Mouse (Mus musculus) CH12.LX (cell line): ENCODE measurements around the gene Schip1. TPM values are rescaled to one million over a fixed set of nuclear protein-coding genes. Genes with fewer than 3 reads are reported as not detected.

Source experiments
- DNase-seq: peaks from one replicate; pipeline ENCODE4 v3.0.0-alpha.2; 2013; ENCODE audit errors: extremely low read depth
- H3K27ac ChIP-seq: 2 replicates; pipeline ENCODE4 v1.5.1; 2012; ENCODE audit warnings: low read depth, mild to moderate bottlenecking, control low read depth, moderate library complexity; ENCODE audit not compliant: insufficient read depth
- H3K27me3 ChIP-seq: replicated peaks from 2 replicates; pipeline ENCODE3; 2012; ENCODE audit warnings: inconsistent platforms
- H3K36me3 ChIP-seq, 2 experiments: replicated peaks in 1 of 2; 2 replicates each; pipeline versions ENCODE3 to v1.6.1; 2012; ENCODE audit warnings: inconsistent platforms in 1 of 2, low read length in 1 of 2, mild to moderate bottlenecking in 1 of 2, mixed read lengths in 1 of 2, moderate library complexity in 1 of 2; ENCODE audit not compliant: control insufficient read depth in 1 of 2, insufficient read depth in 1 of 2
- H3K4me1 ChIP-seq, 2 experiments: 2 replicates each; pipeline ENCODE4 v1.6.1; 2012; ENCODE audit warnings: inconsistent platforms in 1 of 2, moderate library complexity in 1 of 2; ENCODE audit not compliant: insufficient read depth in 2 of 2, control insufficient read depth in 1 of 2
- H3K4me2 ChIP-seq: 2 replicates; pipeline ENCODE4 v1.6.1; 2012; ENCODE audit warnings: low read depth, mild to moderate bottlenecking, control low read depth; ENCODE audit not compliant: poor library complexity, insufficient read depth, severe bottlenecking
- H3K4me3 ChIP-seq, 3 experiments: fragments of 150-350 bp in 1 of 3; sonication (generic) in 1 of 3; replicated peaks in 1 of 3; 2 replicates each; pipeline versions ENCODE3 to v1.5.1; 2011 to 2012; ENCODE audit warnings: low read depth in 2 of 3, low read length in 2 of 3, mild to moderate bottlenecking in 2 of 3, moderate library complexity in 2 of 3, control low read depth in 1 of 3, improper control_type of control experiment in 1 of 3, inconsistent platforms in 1 of 3, mixed read lengths in 1 of 3; ENCODE audit not compliant: poor library complexity in 1 of 3
- H3K79me2 ChIP-seq: replicated peaks from 2 replicates; pipeline ENCODE4 v1.6.1; 2012; ENCODE audit warnings: mild to moderate bottlenecking, moderate library complexity; ENCODE audit not compliant: control insufficient read depth, poor library complexity, insufficient read depth, severe bottlenecking; ENCODE audit errors: extremely low read depth
- H3K9ac ChIP-seq: 2 replicates; pipeline ENCODE4 v1.6.1; 2012; ENCODE audit warnings: low read depth, mild to moderate bottlenecking, control low read depth, moderate library complexity; ENCODE audit not compliant: insufficient read depth
- H3K9me3 ChIP-seq: replicated peaks from 2 replicates; pipeline ENCODE3; 2012; ENCODE audit warnings: low read length, inconsistent platforms, mixed read lengths
- CHD2 ChIP-seq: IDR thresholded peaks from 2 replicates; pipeline ENCODE4 v1.6.1; 2011; ENCODE audit warnings: low read length, improper control_type of control experiment
- CTCF ChIP-seq, 2 experiments: IDR thresholded peaks in 1 of 2; conservative IDR thresholded peaks in 1 of 2; 2 replicates each; pipeline ENCODE4 v1.5.1; 2011 to 2012; ENCODE audit warnings: low read depth in 2 of 2, low read length in 2 of 2, improper control_type of control experiment in 1 of 2, inconsistent platforms in 1 of 2, mild to moderate bottlenecking in 1 of 2, moderate library complexity in 1 of 2
- ELF1 ChIP-seq: IDR thresholded peaks from 2 replicates; pipeline ENCODE4 v1.6.1; 2014; ENCODE audit warnings: low read depth, mild to moderate bottlenecking, inconsistent platforms, low read length, improper control_type of control experiment
- ETS1 ChIP-seq: conservative IDR thresholded peaks from 2 replicates; pipeline ENCODE4 v1.6.1; 2012; ENCODE audit warnings: low read depth, mild to moderate bottlenecking, inconsistent platforms, low read length, improper control_type of control experiment, moderate library complexity
- GABPA ChIP-seq: IDR thresholded peaks from 2 replicates; pipeline ENCODE4 v1.6.1; 2012; ENCODE audit warnings: low read depth, low read length, improper control_type of control experiment, inconsistent platforms; ENCODE audit not compliant: insufficient replicate concordance
- IRF4 ChIP-seq: IDR thresholded peaks from 2 replicates; pipeline ENCODE4 v1.6.1; 2014; ENCODE audit warnings: low read depth, mild to moderate bottlenecking, inconsistent platforms, low read length, improper control_type of control experiment
- JUN ChIP-seq: IDR thresholded peaks from 2 replicates; pipeline ENCODE4 v1.6.1; 2011; ENCODE audit warnings: low read depth, mild to moderate bottlenecking, low read length, improper control_type of control experiment, moderate library complexity; ENCODE audit not compliant: insufficient read depth
- KAT2A ChIP-seq: IDR thresholded peaks from 2 replicates; pipeline ENCODE4 v1.6.1; 2012; ENCODE audit warnings: low read length, improper control_type of control experiment, inconsistent platforms; ENCODE audit not compliant: insufficient replicate concordance
- MAFK ChIP-seq: IDR thresholded peaks from 2 replicates; pipeline ENCODE4 v1.6.1; 2011; ENCODE audit warnings: low read length, improper control_type of control experiment; ENCODE audit not compliant: insufficient replicate concordance
- MYC ChIP-seq: IDR thresholded peaks from 2 replicates; pipeline ENCODE4 v1.6.1; 2011; ENCODE audit warnings: low read depth, mild to moderate bottlenecking, improper control_type of control experiment, low read length
- NRF1 ChIP-seq: IDR thresholded peaks from 2 replicates; pipeline ENCODE4 v1.6.1; 2014; ENCODE audit warnings: low read depth, mild to moderate bottlenecking, inconsistent platforms, low read length, improper control_type of control experiment, moderate library complexity
- PAX5 ChIP-seq: IDR thresholded peaks from 2 replicates; pipeline ENCODE4 v1.6.1; 2012; ENCODE audit warnings: low read length, inconsistent platforms, mixed read lengths
- POLR2A ChIP-seq: IDR thresholded peaks from 2 replicates; pipeline ENCODE4 v1.6.1; 2011; ENCODE audit warnings: low read depth, mild to moderate bottlenecking, improper control_type of control experiment, low read length
- POLR2AphosphoS2 ChIP-seq: IDR thresholded peaks from 2 replicates; pipeline ENCODE4 v1.6.1; 2011; ENCODE audit warnings: low read depth, low read length, improper control_type of control experiment
- RAD21 ChIP-seq: IDR thresholded peaks from 2 replicates; pipeline ENCODE4 v1.6.1; 2011; ENCODE audit warnings: low read depth, mild to moderate bottlenecking, low read length, improper control_type of control experiment, moderate library complexity
- SIN3A ChIP-seq: IDR thresholded peaks from 2 replicates; pipeline ENCODE4 v1.6.1; 2012; ENCODE audit warnings: low read length, improper control_type of control experiment, inconsistent platforms
- TCF12 ChIP-seq: IDR thresholded peaks from 2 replicates; pipeline ENCODE4 v1.6.1; 2014; ENCODE audit warnings: low read depth, mild to moderate bottlenecking, inconsistent platforms, low read length, improper control_type of control experiment
- USF2 ChIP-seq: conservative IDR thresholded peaks from 2 replicates; pipeline ENCODE4 v1.6.1; 2011; ENCODE audit warnings: low read depth, low read length, improper control_type of control experiment
- ZC3H11A ChIP-seq: IDR thresholded peaks from 2 replicates; pipeline ENCODE4 v1.6.1; 2012; ENCODE audit warnings: low read depth, mild to moderate bottlenecking, inconsistent platforms, low read length, improper control_type of control experiment
- ZKSCAN1 ChIP-seq: IDR thresholded peaks from 2 replicates; pipeline ENCODE4 v1.6.1; 2012; ENCODE audit warnings: low read depth, inconsistent platforms, low read length, improper control_type of control experiment, borderline replicate concordance
- dilution Hi-C: fragments of 300-500 bp; cut with MboI; formaldehyde crosslinking; loops from 2 replicates; pipeline ENCODE4 v1.14.3; 2020; ENCODE audit warnings: low sequenced_read_pairs; ENCODE audit not compliant: extremely low pct_unique_long_range_greater_than_20kb, extremely low pct_ligation_motif_present
- in situ Hi-C: fragments of 300-500 bp; cut with MboI; formaldehyde crosslinking; loops from 3 replicates; pipeline ENCODE4 v1.14.3; 2019; ENCODE audit warnings: low sequenced_read_pairs, low pct_ligation_motif_present, low pct_unique_long_range_greater_than_20kb, mixed read lengths
- polyA plus RNA-seq: library from polyadenylated mRNA; unstranded; fragments of >175 nt; gene quantifications from 2 replicates; pipeline ENCODE4 v1.2.1, GENCODE M21; 2012; ENCODE audit warnings: low read depth; ENCODE audit not compliant: insufficient read length
- total RNA-seq, 2 experiments: library from RNA; depleted of rRNA; stranded (reverse); fragments of 300-350 nt in 1 of 2; fragments of >200 nt in 1 of 2; gene quantifications; 2 replicates each; pipeline ENCODE4 v1.2.3; 2012 to 2014

Schip1 gene
- total and polyA plus RNA-seq, 3 experiments: 0.25 to 0.36 TPM; not detected in 1

- dilution Hi-C loops: no loop called here
- DNase-seq: no peak
Observed at GRCm38 (mm10) chr3:68517236-68517635, 452.6 kb downstream of the Schip1 start.

GRCm38 (mm10) chr3:68518041-68518440, 453.4 kb downstream of the Schip1 start:
- TF ChIP-seq ZKSCAN1 (no peak), JUN (no peak), KAT2A (no peak)
- H3K27me3 ChIP-seq: no peaks in the 10 kb centered on the region
- dilution Hi-C loops: no loop called here

More at GRCm38 (mm10) chr3:68517236-68517635, 452.6 kb downstream of the Schip1 start:
- H3K4me3 ChIP-seq: no peak overlapping the region
- no peak overlapping the region for H3K27ac ChIP-seq
- no peaks in the 10 kb centered on the region for H3K79me2 ChIP-seq
- in situ Hi-C loops: no loop called here
- H3K36me3 ChIP-seq: no peaks in the 10 kb centered on the region
- no peaks in the 10 kb centered on the region for H3K27me3 ChIP-seq
- no peak overlapping the region for H3K4me2 ChIP-seq
- no peaks in the 10 kb centered on the region for H3K4me1 ChIP-seq
- no peak overlapping the region for H3K9ac ChIP-seq
- H3K9me3 ChIP-seq: no peaks in the 10 kb centered on the region
- no peak for TF ChIP-seq TCF12
- no peak for TF ChIP-seq POLR2A
- TF ChIP-seq ZC3H11A: no peak
- TF ChIP-seq PAX5: no peak
- TF ChIP-seq SIN3A: no peak
- TF ChIP-seq CHD2: no peak
- no peak for TF ChIP-seq USF2
- TF ChIP-seq GABPA: no peak
- no peak for TF ChIP-seq RAD21
- no peak for TF ChIP-seq IRF4
- no peak for TF ChIP-seq ZKSCAN1
- TF ChIP-seq MYC: no peak
- TF ChIP-seq NRF1: no peak
- TF ChIP-seq ELF1: no peak
- no peak for TF ChIP-seq ETS1
- no peak for TF ChIP-seq POLR2AphosphoS2
- TF ChIP-seq CTCF (conservative IDR thresholded peaks at IDR 0.05 in 1 of 2, IDR thresholded peaks at IDR 0.05 in 1 of 2; ENCODE audit: low read depth in 2 of 2, low read length in 2 of 2): no peak
- TF ChIP-seq MAFK: no peak
- no peak for TF ChIP-seq KAT2A
- TF ChIP-seq, all 38 proteins: peak for 0

More at GRCm38 (mm10) chr3:68518041-68518440, 453.4 kb downstream of the Schip1 start:
- Histone ChIP-seq H3K4me1 (no peaks in the 10 kb centered on the region), H3K79me2 (no peaks in the 10 kb centered on the region), H3K36me3 (no peaks in the 10 kb centered on the region), H3K9ac (no peak overlapping the region), H3K27ac (no peak overlapping the region), H3K4me3 (no peak overlapping the region), H3K4me2 (no peak overlapping the region), H3K9me3 (no peaks in the 10 kb centered on the region)
- in situ Hi-C loops: no loop called here
- no peak for DNase-seq
